Mouse (Mus musculus) brain, embryonic 14.5 days (tissue): ENCODE measurements around the gene D8Ertd738e. TPM values are rescaled to one million over a fixed set of nuclear protein-coding genes. Genes with fewer than 3 reads are reported as not detected.

Source experiments
- DNase-seq: peaks from one replicate; pipeline ENCODE4 v3.0.0-alpha.2; 2011; ENCODE audit warnings: low read depth
- CTCF ChIP-seq: fragments of 200-500 bp; IDR thresholded peaks from 2 replicates; pipeline ENCODE4 v1.5.1; 2012; ENCODE audit warnings: inconsistent platforms, mild to moderate bottlenecking, moderate library complexity, borderline replicate concordance; ENCODE audit not compliant: insufficient read depth, insufficient read length; ENCODE audit errors: extremely low read depth
- POLR2A ChIP-seq: fragments of 200-500 bp; IDR thresholded peaks from 2 replicates; pipeline ENCODE4 v1.6.1; 2012; ENCODE audit warnings: mild to moderate bottlenecking, inconsistent platforms, borderline replicate concordance; ENCODE audit not compliant: poor library complexity, insufficient read depth, insufficient read length, severe bottlenecking; ENCODE audit errors: extremely low read depth
- polyA plus RNA-seq: library from polyadenylated mRNA; depleted of rRNA; stranded (reverse); fragments of >200 nt; gene quantifications from 2 replicates; pipeline ENCODE4 v1.2.3, GENCODE M21; 2012; rRNA removed

D8Ertd738e gene
- 165 and 185 TPM in 2 replicates for polyA plus RNA-seq

DNA sequence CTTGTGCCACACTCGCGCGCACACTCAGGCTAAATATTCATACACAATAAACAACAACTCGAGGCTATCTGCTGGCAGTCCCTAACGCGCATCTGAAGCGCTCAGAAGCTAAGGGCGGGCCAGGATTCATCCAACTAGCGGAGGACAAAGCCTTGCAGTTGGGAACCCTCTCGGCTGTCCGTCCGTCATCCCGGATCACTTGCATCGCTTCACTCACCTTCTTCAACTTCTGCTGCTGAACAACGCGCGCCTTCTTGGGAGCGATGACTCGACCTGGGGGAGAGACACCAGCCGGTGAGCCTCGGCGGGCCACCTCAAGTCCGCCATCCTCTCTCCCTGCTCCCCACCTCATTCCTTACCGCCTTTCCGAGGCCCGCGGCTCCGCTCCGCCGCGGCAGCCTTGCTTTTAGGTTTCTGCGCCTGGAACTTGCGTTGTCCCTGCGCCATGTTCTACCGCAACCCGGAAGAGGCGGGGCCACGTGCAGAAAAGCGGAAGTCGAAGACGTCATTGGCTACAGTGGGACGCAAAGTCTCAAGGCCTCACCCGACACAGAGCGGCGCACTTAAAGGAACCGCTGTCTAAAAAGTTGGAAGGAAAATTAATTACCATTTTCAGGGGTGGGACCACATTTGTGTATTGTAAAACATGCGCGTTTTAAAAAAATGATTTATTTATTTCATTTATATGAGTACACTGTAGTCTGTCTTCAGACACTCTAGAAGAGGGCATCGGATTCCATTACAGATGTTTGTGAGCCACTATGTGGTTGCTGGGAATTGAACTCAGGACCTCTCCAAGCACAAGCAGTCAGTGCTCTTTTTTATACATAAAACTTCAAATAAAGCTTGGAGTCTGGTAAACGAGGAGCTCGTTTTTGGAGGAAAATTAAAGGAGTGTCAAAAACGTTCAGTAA, at the start of gene D8Ertd738e:
TSS of gene D8Ertd738e (minus strand) at position 463 of the 914 bp plus-strand sequence.
- 0 out of 2 replicates have a peak, but pooled peaks have one; percentile 18 for TF ChIP-seq POLR2A
- TF ChIP-seq CTCF, result no peak
- DNase-seq, result peak; percentile 98

DNA sequence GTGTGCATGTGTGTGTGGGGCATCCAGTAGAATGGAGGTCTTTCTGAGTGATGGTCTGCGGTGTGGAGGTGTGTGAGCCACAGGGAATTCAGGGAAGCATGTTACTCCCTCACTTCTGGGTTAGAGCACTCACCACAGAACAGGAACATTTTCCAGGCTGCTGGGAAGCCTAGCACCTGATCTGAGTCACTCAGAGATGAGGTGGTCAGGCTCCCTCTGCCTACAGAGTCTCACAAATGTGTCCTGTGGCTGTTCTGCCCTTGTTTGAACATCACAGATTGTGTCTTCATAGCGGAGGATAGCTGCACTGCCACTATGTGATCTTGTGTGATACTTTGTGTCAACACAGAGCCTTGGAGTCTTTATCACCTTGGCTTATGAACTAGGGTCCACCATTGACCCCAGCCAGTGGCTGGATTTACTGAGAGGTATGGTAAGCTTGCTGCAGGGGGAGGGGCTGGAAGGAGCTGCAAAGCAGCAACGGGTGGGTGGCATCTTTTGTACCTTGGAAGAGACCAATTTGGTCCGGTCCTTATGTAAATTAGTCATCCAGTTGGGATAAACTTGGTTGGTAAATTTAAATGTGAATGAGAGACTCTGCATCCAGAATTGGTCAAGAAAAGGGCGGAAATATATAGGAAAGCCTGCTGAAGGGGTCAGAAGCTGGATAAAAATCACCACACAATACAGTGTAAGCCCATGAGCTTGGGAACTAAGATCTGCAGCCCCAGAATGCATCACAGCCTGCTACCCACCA, 47.7 kb upstream of the D8Ertd738e start:
- no peak for TF ChIP-seq CTCF
- TF ChIP-seq POLR2A, result no peak

DNA sequence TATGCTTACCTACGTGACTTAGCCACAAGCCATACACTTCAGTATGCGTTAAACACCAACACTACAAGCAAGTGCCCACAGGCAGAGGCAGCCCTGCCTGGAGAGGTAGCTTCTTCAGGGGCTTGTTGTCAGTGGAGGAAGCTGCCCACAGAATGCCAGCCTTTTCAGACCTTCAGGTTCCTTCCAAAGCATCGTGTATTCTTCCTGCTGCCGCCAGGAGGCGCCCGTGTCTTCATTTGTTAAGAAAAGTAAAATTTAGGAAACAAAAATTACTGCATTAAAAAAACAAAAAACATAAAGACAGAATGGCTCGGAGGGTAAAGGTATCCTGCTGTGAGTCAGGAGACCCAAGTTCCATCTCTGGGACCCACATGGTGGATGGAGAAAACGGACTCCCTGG, 42.2 kb upstream of the D8Ertd738e start:
- DNase-seq, result peak; percentile 87
- TF ChIP-seq CTCF (peak; percentile 84), POLR2A (no peak)

More for the DNA sequence above, 47.7 kb upstream of the D8Ertd738e start:
- DNase-seq, result no peak

DNA sequence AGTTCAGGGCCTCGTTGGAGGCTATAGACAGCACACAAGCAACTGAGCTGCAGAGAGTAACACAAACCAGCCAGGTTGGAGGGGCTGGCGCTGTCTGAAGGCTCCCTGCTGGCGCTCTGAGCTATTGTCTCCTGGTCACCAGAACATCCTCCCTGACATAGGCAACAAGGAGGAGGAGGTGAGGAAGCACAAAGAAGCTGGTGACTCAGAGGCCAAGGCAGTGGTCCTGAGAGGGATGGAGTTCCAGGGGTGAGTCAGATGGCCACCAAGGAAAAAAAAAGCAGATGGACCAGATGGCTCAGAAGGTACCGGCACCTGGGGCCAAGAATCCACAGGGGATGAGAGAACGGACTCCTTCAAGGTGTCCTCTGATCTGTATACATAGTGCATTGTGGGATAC, 41.6 kb upstream of the D8Ertd738e start:
- no peak for DNase-seq
- no peak for TF ChIP-seq CTCF
- TF ChIP-seq POLR2A, result no peak

DNA sequence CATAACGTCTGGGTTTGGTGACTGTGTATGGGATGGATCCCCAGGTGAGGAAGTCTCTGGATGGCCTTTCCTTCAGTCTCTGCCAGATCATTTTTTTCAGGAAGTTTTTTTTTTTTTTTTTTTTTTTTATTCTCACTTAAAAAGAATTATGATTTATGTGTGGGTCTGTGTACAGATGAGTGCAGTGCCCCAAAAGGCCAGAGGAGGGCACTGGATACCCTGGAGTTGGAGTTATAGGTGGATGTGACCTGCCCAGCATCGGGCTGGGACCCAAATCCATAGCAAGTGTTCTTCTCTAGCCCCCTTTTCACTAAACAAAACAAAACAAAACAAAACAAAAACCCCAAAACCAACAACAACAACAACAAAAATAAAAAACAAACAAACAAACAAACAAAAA, 39.4 kb upstream of the D8Ertd738e start:
- DNase-seq, result no peak
- TF ChIP-seq CTCF, result peak; percentile 58; the same call in 1 of the 2 replicates
- TF ChIP-seq POLR2A, result no peak

DNA sequence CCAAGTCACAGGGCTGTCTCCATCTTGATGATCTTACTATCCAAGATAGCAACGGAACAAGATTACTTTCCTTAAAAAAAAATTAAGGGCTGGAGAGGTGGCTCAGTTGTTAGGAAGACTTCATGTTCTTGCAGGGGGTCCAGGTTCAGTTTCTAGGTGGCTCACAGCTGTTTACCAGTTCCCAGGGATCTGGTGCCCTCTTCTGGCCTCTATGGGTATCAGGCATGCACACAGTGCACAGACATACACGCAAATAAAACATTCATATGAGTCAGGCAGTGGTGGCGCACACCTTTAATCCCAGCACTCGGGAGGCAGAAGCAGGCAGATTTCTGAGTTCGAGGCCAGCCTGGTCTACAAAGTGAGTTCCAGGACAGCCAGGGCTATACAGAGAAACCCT, 36.1 kb upstream of the D8Ertd738e start:
- peak; percentile 53 for DNase-seq
- peak; percentile 54; the same call in 1 of the 2 replicates for TF ChIP-seq CTCF

DNA sequence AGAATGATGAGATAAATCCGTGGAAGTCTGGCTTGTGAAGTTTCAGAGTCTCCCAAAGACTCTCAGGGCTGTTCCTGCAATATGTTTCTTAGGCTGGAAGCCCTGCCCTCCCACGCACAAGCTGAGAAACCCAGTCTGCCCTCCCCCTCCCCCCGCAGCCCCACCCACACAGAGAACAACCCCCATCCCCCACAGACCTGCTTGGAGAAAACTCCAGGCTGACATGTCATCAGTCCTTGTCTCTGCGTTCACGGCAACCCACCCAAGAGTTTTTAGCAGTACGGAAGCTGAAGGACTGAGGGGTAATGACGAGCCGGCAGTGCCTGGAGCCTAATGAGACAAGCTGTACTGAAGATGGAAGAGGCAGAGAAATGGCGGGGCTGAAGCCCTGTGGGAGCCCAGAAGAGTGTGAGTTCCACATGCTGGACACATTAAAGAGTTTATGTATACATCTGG, 35.1 kb upstream of the D8Ertd738e start:
- no peak for DNase-seq
- TF ChIP-seq CTCF (no peak), POLR2A (no peak)

DNA sequence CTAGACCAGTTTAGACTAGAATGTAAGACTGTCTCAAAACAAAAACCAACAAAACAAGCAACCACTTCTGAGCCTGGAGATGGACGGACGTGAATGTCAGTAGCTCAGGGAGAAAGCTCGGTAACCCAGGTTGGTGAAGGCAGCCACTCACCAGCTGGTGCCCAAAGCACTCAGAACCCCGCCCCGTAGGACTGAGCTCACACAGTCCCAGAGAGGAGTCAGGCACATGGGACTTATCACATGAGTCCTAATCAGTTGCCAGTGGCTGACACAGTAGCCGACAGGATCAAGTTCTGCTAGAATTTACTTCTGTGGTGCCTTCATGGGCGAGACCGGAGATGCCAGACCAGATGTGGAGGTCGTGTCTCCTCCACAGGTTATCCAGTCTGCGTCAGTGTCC, 31.3 kb upstream of the D8Ertd738e start:
- DNase-seq, result no peak
- TF ChIP-seq CTCF (no peak), POLR2A (no peak)

DNA sequence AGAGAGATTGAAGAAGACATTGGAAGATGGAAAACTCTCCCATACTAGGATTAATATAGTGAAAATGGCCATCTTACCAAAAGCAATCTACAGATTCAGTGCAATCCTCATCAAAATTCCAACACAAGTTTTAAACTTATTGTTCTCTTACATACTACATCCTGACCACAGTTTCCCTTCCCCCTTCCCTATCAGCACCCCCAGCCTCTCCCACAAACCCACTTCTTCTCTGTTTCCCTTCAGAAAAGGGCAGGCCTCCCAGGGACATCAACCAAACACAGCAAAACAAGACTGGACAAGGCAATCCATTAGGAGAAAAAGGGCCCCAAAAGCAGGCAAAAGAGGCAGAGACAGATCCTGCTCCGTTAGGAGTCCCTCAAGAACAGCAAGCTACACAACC, 26.9 kb upstream of the D8Ertd738e start:
- no peak for TF ChIP-seq CTCF
- TF ChIP-seq POLR2A, result no peak
- no peak for DNase-seq

DNA sequence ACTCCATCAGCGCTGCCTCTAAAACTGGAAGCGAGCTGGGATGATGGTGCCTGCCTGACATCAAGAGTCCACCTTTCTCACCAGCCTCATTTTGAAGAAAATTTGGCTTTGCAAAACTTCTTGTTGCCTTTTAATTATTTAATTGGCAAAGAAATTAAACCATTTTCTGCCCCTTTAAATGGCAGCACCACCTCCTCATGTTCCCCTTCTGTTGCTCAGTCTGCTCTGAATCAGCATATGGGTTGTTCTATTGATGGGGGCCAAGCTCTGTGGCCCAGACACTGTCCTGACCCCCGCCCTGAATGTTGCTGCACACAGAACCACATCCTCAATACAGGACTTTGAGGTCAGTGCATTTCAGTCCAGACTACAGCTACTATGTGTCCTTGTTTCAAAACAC, 24.4 kb upstream of the D8Ertd738e start:
- no peak for DNase-seq
- TF ChIP-seq POLR2A (no peak), CTCF (no peak)

DNA sequence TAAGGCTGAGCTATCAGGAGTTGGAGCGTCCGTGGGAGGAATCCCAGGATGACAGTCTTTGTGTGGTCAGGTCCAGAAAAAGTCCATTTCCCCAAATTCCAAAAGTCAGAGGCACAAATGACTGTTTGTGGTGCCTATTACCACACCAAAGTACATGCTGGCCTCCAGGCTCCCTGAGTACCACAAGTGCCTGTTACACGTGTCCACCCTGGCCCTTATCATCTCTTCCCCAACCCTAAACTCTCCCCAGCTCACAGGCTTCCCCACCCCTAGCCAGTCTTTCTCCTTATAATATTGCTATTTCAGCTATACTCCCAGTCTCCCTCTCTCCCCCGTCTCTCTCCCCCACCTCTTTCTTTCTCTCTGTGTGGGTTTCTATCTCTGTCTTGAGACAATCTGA, 22.8 kb upstream of the D8Ertd738e start:
- no peak for TF ChIP-seq CTCF
- TF ChIP-seq POLR2A, result no peak

DNA sequence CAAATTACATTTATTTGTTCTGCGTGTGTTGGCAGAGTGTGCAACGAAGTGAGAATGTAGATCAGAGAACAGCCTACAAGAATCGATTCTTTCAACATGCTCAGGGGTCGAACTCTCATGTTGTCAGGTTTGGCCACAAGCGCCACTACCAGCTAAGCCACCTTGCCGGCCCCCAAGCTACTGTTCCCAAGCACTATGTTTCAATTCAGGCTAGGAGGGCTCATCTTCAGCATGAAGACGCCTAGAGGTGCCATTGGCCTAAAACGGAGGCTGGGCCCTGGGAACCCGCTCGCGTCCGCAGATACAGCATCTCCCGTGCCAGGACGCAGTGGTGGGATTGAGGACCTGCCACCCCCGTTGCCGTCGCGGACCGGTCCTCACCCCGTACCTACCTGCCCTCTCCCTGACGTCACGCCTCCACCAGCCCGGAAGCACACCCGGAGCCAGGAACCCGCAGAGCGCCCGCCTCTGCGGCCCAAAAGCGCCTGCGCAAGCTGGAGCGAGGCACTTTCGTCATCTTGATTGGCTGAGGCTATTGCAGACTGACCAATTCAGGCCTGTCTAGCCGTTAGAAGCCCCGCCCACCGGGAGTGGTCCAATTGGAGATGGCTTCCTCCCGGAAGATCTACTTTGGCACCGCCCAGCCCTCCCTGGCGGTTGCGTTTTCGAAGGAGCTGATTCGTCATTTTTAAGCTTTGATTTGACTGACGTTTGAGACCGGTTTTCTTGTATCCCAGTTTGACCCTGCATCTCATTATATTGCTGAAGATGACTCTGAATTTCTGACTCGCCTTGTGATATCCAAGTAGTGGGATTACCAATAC, 20.6 kb upstream of the D8Ertd738e start, which contains the start of gene Ccdc130:
TSS of gene Ccdc130 (minus strand) at position 431 of the 824 bp plus-strand sequence.
- TF ChIP-seq CTCF (no peak), POLR2A (peak; percentile 63; the same call in 1 of the 2 replicates)

More for the DNA sequence above, 22.8 kb upstream of the D8Ertd738e start:
- DNase-seq, result no peak

More for the DNA sequence above, 20.6 kb upstream of the D8Ertd738e start, which contains the start of gene Ccdc130:
- peak; percentile 100 for DNase-seq
